In the genomic region with DNA sequence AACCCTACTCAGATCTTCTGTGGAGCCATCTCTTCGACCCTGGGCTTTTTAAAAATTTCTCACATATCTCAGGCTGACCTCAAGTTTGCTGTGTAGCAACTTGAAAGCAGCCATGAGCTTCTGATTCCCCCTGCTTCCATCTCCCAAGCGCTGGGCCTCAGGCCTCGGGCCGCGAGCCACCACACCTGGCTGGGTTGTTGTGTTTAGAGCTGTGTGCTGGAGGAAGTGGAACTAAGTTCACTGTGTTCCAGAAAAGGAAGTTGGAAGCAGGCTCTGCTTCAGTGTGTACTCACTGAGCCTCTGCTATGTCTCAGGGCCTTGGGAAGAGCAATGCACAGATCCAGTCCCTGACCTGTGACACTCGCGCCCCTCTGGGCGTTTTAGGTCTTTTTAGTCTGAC, we compare ENCODE assay signal across 11 mouse cellular contexts. TPM values are rescaled to one million over a fixed set of nuclear protein-coding genes. Genes with fewer than 3 reads are reported as not detected.
DNase-seq lines count a peak whose midpoint lies in the region; ATAC-seq and TF ChIP-seq lines count a peak whose summit lies in the region.
"Had no signal": no experiment of that assay in that cellular context is flagged by ENCODE, and none has a peak within 500 bp of the region (broad histone marks: within the 10 kb centered on the region; RNA-seq: fewer than 3 reads in every experiment).

No protein-coding gene starts in this region.

- H3K27ac ChIP-seq in embryonic facial prominence, embryonic 14.5 days (replicated peaks; ENCODE audit: low read depth, low read length): no peak overlapping the region
- H3K27ac ChIP-seq in embryonic facial prominence, embryonic 10.5 days (replicated peaks): no peak overlapping the region
- no peak overlapping the region for H3K27ac ChIP-seq in kidney, embryonic 15.5 days
- H3K27ac ChIP-seq in kidney, embryonic 14.5 days (ENCODE audit: low read depth, low read length): no peak overlapping the region
- H3K27ac ChIP-seq in intestine, embryonic 16.5 days (ENCODE audit: low read length): no peak overlapping the region; the same call in 1 of the 2 replicates
- H3K27ac ChIP-seq in layer of hippocampus, adult 2 months: no peak overlapping the region; the same call in 1 of the 2 replicates

- no peaks in the 10 kb centered on the region for H3K9me3 ChIP-seq in embryonic facial prominence, embryonic 14.5 days (ENCODE audit: control insufficient read depth, low read length)
- H3K9me3 ChIP-seq in embryonic facial prominence, embryonic 10.5 days: peaks cover 6% of the 10 kb centered on the region; the same call in 1 of the 2 replicates
- H3K9me3 ChIP-seq in kidney, embryonic 15.5 days (replicated peaks): no peaks in the 10 kb centered on the region
- no peaks in the 10 kb centered on the region for H3K9me3 ChIP-seq in kidney, embryonic 14.5 days (ENCODE audit: control insufficient read depth, low read length)
- H3K9me3 ChIP-seq in intestine, embryonic 16.5 days (ENCODE audit: control insufficient read depth, low read length): peaks cover 3% of the 10 kb centered on the region; the same call in 1 of the 2 replicates

- no peak for TF ChIP-seq CTCF in layer of hippocampus, adult 2 months (conservative IDR thresholded peaks at IDR 0.05)

- peak overlapping the region; percentile 19; the same call in 1 of the 2 replicates for H3K9ac ChIP-seq in embryonic facial prominence, embryonic 14.5 days (ENCODE audit: low read depth, low read length)
- no peak overlapping the region for H3K9ac ChIP-seq in kidney, embryonic 15.5 days
- H3K9ac ChIP-seq in kidney, embryonic 14.5 days (ENCODE audit: low read depth, low read length): no peak overlapping the region
- 0 out of 2 replicates have a peak overlapping the region, but pooled peaks have one; percentile 22 for H3K9ac ChIP-seq in intestine, embryonic 16.5 days (ENCODE audit: low read depth, low read length)

- peaks cover 18% of the 10 kb centered on the region for H3K79me2 ChIP-seq in myocyte (ENCODE audit: control insufficient read depth, insufficient read depth)

- peaks cover 11% of the 10 kb centered on the region; the same call in 1 of the 2 replicates for H3K4me1 ChIP-seq in embryonic facial prominence, embryonic 14.5 days (ENCODE audit: control insufficient read depth, insufficient read depth, low read length)
- peaks cover 19% of the 10 kb centered on the region for H3K4me1 ChIP-seq in embryonic facial prominence, embryonic 10.5 days
- H3K4me1 ChIP-seq in kidney, embryonic 15.5 days: peaks cover 39% of the 10 kb centered on the region
- H3K4me1 ChIP-seq in kidney, embryonic 14.5 days (ENCODE audit: control insufficient read depth, insufficient read depth, low read length): peaks cover 13% of the 10 kb centered on the region; the same call in 1 of the 2 replicates
- H3K4me1 ChIP-seq in intestine, embryonic 16.5 days (ENCODE audit: control insufficient read depth, insufficient read depth, low read length): peaks cover 14% of the 10 kb centered on the region

- no peak for ATAC-seq in embryonic facial prominence, embryonic 14.5 days (ENCODE audit: low read depth)
- no peak for ATAC-seq in kidney, embryonic 15.5 days (replicated peaks; ENCODE audit: low FRiP score)
- ATAC-seq in kidney, embryonic 14.5 days (ENCODE audit: low FRiP score, low TSS enrichment): no peak
- ATAC-seq in intestine, embryonic 16.5 days: no peak
- ATAC-seq: activated CD4-positive, CD25-positive, alpha-beta regulatory T cell, adult 4 months had no signal

- H3ac ChIP-seq in myocyte (ENCODE audit: control insufficient read depth, insufficient read length): no peak overlapping the region

- peaks cover 19% of the 10 kb centered on the region for H3K36me3 ChIP-seq in embryonic facial prominence, embryonic 14.5 days (ENCODE audit: control insufficient read depth, insufficient read depth, low read length)
- peaks cover 31% of the 10 kb centered on the region for H3K36me3 ChIP-seq in embryonic facial prominence, embryonic 10.5 days (replicated peaks)
- peaks cover 23% of the 10 kb centered on the region for H3K36me3 ChIP-seq in kidney, embryonic 15.5 days
- H3K36me3 ChIP-seq in kidney, embryonic 14.5 days (ENCODE audit: control insufficient read depth, insufficient read depth, low read length): peaks cover 6% of the 10 kb centered on the region; the same call in 1 of the 2 replicates
- H3K36me3 ChIP-seq in intestine, embryonic 16.5 days (ENCODE audit: control insufficient read depth, insufficient read depth, low read length): peaks cover 16% of the 10 kb centered on the region
- no peaks in the 10 kb centered on the region for H3K36me3 ChIP-seq in myocyte (ENCODE audit: control insufficient read depth, insufficient read depth)

- DNase-seq in embryonic facial prominence, embryonic 14.5 days (ENCODE audit: low spot score): no peak
- no peak for DNase-seq in embryonic facial prominence, embryonic 10.5 days (ENCODE audit: low spot score)
- no peak for DNase-seq in layer of hippocampus, postnatal 14 days (ENCODE audit: low spot score in 2 of 2)
- DNase-seq in layer of hippocampus, adult 2 months (ENCODE audit: low spot score in 2 of 2): no peak
- DNase-seq: lung, postnatal 10 days; spleen, adult 18-20 months had no signal

- no peak overlapping the region for H3K4me3 ChIP-seq in embryonic facial prominence, embryonic 14.5 days (ENCODE audit: low read depth, low read length)
- no peak overlapping the region for H3K4me3 ChIP-seq in embryonic facial prominence, embryonic 10.5 days
- no peak overlapping the region for H3K4me3 ChIP-seq in kidney, embryonic 15.5 days (replicated peaks)
- H3K4me3 ChIP-seq in kidney, embryonic 14.5 days (ENCODE audit: low read length): no peak overlapping the region
- no peak overlapping the region for H3K4me3 ChIP-seq in intestine, embryonic 16.5 days (ENCODE audit: low read length)
- no peak overlapping the region for H3K4me3 ChIP-seq in myocyte
- H3K4me3 ChIP-seq in layer of hippocampus, adult 2 months: no peak overlapping the region

- no peak overlapping the region for H3K4me2 ChIP-seq in embryonic facial prominence, embryonic 14.5 days (ENCODE audit: low read depth, low read length)
- peak overlapping the region; percentile 3; the same call in 1 of the 2 replicates for H3K4me2 ChIP-seq in kidney, embryonic 15.5 days
- no peak overlapping the region for H3K4me2 ChIP-seq in kidney, embryonic 14.5 days (replicated peaks; ENCODE audit: low read depth, low read length)
- H3K4me2 ChIP-seq in intestine, embryonic 16.5 days (ENCODE audit: low read depth, low read length): no peak overlapping the region
- H3K4me2 ChIP-seq in myocyte (ENCODE audit: low read depth): peak overlapping the region; percentile 71

- WGBS in embryonic facial prominence, embryonic 14.5 days: 91% methylated on average over 8 of the region's 8 CpGs
- 94% methylated on average over 8 of the region's 8 CpGs for WGBS in embryonic facial prominence, embryonic 10.5 days
- WGBS in kidney, embryonic 15.5 days: 83% methylated on average over 8 of the region's 8 CpGs
- 84% methylated on average over 8 of the region's 8 CpGs for WGBS in kidney, embryonic 14.5 days
- 84% methylated on average over 8 of the region's 8 CpGs for WGBS in intestine, embryonic 16.5 days

- no peak for TF ChIP-seq POLR2A in myocyte (IDR thresholded peaks at IDR 0.05; ENCODE audit: insufficient read length, low read depth)

- H3K27me3 ChIP-seq in embryonic facial prominence, embryonic 14.5 days (replicated peaks; ENCODE audit: control insufficient read depth, insufficient read depth, low read length): no peaks in the 10 kb centered on the region
- no peaks in the 10 kb centered on the region for H3K27me3 ChIP-seq in embryonic facial prominence, embryonic 10.5 days (replicated peaks; ENCODE audit: low read depth, poor library complexity, severe bottlenecking)
- no peaks in the 10 kb centered on the region for H3K27me3 ChIP-seq in kidney, embryonic 15.5 days
- no peaks in the 10 kb centered on the region for H3K27me3 ChIP-seq in kidney, embryonic 14.5 days (ENCODE audit: control insufficient read depth, insufficient read depth, low read length)
- no peaks in the 10 kb centered on the region for H3K27me3 ChIP-seq in intestine, embryonic 16.5 days (replicated peaks; ENCODE audit: control insufficient read depth, insufficient read depth, low read length)
- no peaks in the 10 kb centered on the region for H3K27me3 ChIP-seq in myocyte (ENCODE audit: control insufficient read depth, insufficient read depth, insufficient read length)

RNA-seq across cellular contexts. Expression of a gene that starts 1.9 kb away (rescaled TPM):
- polyA plus RNA-seq in embryonic facial prominence, embryonic 14.5 days (2014; fragmentation: Nextera tagmentation; extraction: Ambion mirVana): 81.7 and 89.4 TPM in 2 replicates
- polyA plus RNA-seq in embryonic facial prominence, embryonic 10.5 days (2016; fragmentation: Nextera tagmentation; extraction: Ambion mirVana): 64.3 and 68.6 TPM in 2 replicates
- polyA plus RNA-seq in kidney, embryonic 15.5 days (2015; fragmentation: Nextera tagmentation; extraction: Ambion mirVana): 77.2 and 80.2 TPM in 2 replicates
- 81.1 and 81.3 TPM in 2 replicates for polyA plus RNA-seq in kidney, embryonic 14.5 days (2014; fragmentation: Nextera tagmentation; extraction: Ambion mirVana)
- polyA plus RNA-seq in intestine, embryonic 16.5 days (2015; fragmentation: Nextera tagmentation; extraction: Ambion mirVana): 147 and 165 TPM in 2 replicates
- 44.1 TPM for polyA plus RNA-seq in myocyte (2012; fragmentation: generic; extraction: Trizol)
- total RNA-seq in layer of hippocampus, postnatal 14 days (2021): 10 to 100 TPM; 31.3 to 35.0 TPM
- 10 to 100 TPM; 35.2 to 36.1 TPM for total RNA-seq in layer of hippocampus, adult 2 months (2021)

RNA-seq across cellular contexts. Expression of a gene that starts 15.4 kb away (rescaled TPM):
- polyA plus RNA-seq in embryonic facial prominence, embryonic 14.5 days (2014; fragmentation: Nextera tagmentation; extraction: Ambion mirVana): 50.5 and 56.1 TPM in 2 replicates
- 39.7 and 40.2 TPM in 2 replicates for polyA plus RNA-seq in embryonic facial prominence, embryonic 10.5 days (2016; fragmentation: Nextera tagmentation; extraction: Ambion mirVana)
- 35.2 and 36.7 TPM in 2 replicates for polyA plus RNA-seq in kidney, embryonic 15.5 days (2015; fragmentation: Nextera tagmentation; extraction: Ambion mirVana)
- 29.0 and 31.3 TPM in 2 replicates for polyA plus RNA-seq in kidney, embryonic 14.5 days (2014; fragmentation: Nextera tagmentation; extraction: Ambion mirVana)
- 127 and 130 TPM in 2 replicates for polyA plus RNA-seq in intestine, embryonic 16.5 days (2015; fragmentation: Nextera tagmentation; extraction: Ambion mirVana)
- polyA plus RNA-seq in myocyte (2012; fragmentation: generic; extraction: Trizol): 51.3 TPM
- total RNA-seq in layer of hippocampus, postnatal 14 days (2021): 10 to 100 TPM; 26.9 to 29.0 TPM
- 10 to 100 TPM; 22.6 to 23.8 TPM for total RNA-seq in layer of hippocampus, adult 2 months (2021)

RNA-seq across cellular contexts. Expression of a gene that starts 24.3 kb away (rescaled TPM):
- polyA plus RNA-seq in embryonic facial prominence, embryonic 14.5 days (2014; fragmentation: Nextera tagmentation; extraction: Ambion mirVana): 87.6 and 97.8 TPM in 2 replicates
- polyA plus RNA-seq in embryonic facial prominence, embryonic 10.5 days (2016; fragmentation: Nextera tagmentation; extraction: Ambion mirVana): 207 and 217 TPM in 2 replicates
- 120 and 131 TPM in 2 replicates for polyA plus RNA-seq in kidney, embryonic 15.5 days (2015; fragmentation: Nextera tagmentation; extraction: Ambion mirVana)
- polyA plus RNA-seq in kidney, embryonic 14.5 days (2014; fragmentation: Nextera tagmentation; extraction: Ambion mirVana): 133 and 140 TPM in 2 replicates
- 111 and 115 TPM in 2 replicates for polyA plus RNA-seq in intestine, embryonic 16.5 days (2015; fragmentation: Nextera tagmentation; extraction: Ambion mirVana)
- polyA plus RNA-seq in myocyte (2012; fragmentation: generic; extraction: Trizol): 60.9 TPM
- 100 to 1,000 TPM; 107 to 111 TPM for total RNA-seq in layer of hippocampus, postnatal 14 days (2021)
- total RNA-seq in layer of hippocampus, adult 2 months (2021): 100 to 1,000 TPM in 1 of 2 experiments, 10 to 100 TPM in 1; 95.3 to 103 TPM

RNA-seq across cellular contexts. Expression of a gene that starts 27.6 kb away (rescaled TPM):
- polyA plus RNA-seq in embryonic facial prominence, embryonic 14.5 days (2014; fragmentation: Nextera tagmentation; extraction: Ambion mirVana): 70.2 and 79.5 TPM in 2 replicates
- polyA plus RNA-seq in embryonic facial prominence, embryonic 10.5 days (2016; fragmentation: Nextera tagmentation; extraction: Ambion mirVana): 45.4 and 46.8 TPM in 2 replicates
- 70.1 and 71.8 TPM in 2 replicates for polyA plus RNA-seq in kidney, embryonic 15.5 days (2015; fragmentation: Nextera tagmentation; extraction: Ambion mirVana)
- polyA plus RNA-seq in kidney, embryonic 14.5 days (2014; fragmentation: Nextera tagmentation; extraction: Ambion mirVana): 57.6 and 69.2 TPM in 2 replicates
- 214 and 254 TPM in 2 replicates for polyA plus RNA-seq in intestine, embryonic 16.5 days (2015; fragmentation: Nextera tagmentation; extraction: Ambion mirVana)
- 29.8 TPM for polyA plus RNA-seq in myocyte (2012; fragmentation: generic; extraction: Trizol)
- 10 to 100 TPM; 48.9 to 52.6 TPM for total RNA-seq in layer of hippocampus, postnatal 14 days (2021)
- total RNA-seq in layer of hippocampus, adult 2 months (2021): 10 to 100 TPM; 39.4 to 39.7 TPM

RNA-seq across cellular contexts. Expression of a gene that starts 38.9 kb away (rescaled TPM):
- 48.3 and 51.4 TPM in 2 replicates for polyA plus RNA-seq in embryonic facial prominence, embryonic 14.5 days (2014; fragmentation: Nextera tagmentation; extraction: Ambion mirVana)
- 66.2 and 72.8 TPM in 2 replicates for polyA plus RNA-seq in embryonic facial prominence, embryonic 10.5 days (2016; fragmentation: Nextera tagmentation; extraction: Ambion mirVana)
- polyA plus RNA-seq in kidney, embryonic 15.5 days (2015; fragmentation: Nextera tagmentation; extraction: Ambion mirVana): 52.6 and 52.7 TPM in 2 replicates
- 49.0 and 62.1 TPM in 2 replicates for polyA plus RNA-seq in kidney, embryonic 14.5 days (2014; fragmentation: Nextera tagmentation; extraction: Ambion mirVana)
- 41.3 and 47.2 TPM in 2 replicates for polyA plus RNA-seq in intestine, embryonic 16.5 days (2015; fragmentation: Nextera tagmentation; extraction: Ambion mirVana)
- 35.2 TPM for polyA plus RNA-seq in myocyte (2012; fragmentation: generic; extraction: Trizol)
- total RNA-seq in layer of hippocampus, postnatal 14 days (2021): 10 to 100 TPM; 86.8 to 90.1 TPM
- 10 to 100 TPM; 80.6 to 86.0 TPM for total RNA-seq in layer of hippocampus, adult 2 months (2021)

Comparison
In these comparisons a context has a peak if more than half of its experiments do, and no peak if none do; other contexts are left out.
1. H3K4me2 ChIP-seq: peak in kidney, embryonic 15.5 days (single experiment) and myocyte (single experiment); none in embryonic facial prominence, embryonic 14.5 days (single experiment), kidney, embryonic 14.5 days (single experiment) and intestine, embryonic 16.5 days (single experiment).
2. H3K9ac ChIP-seq: peak in embryonic facial prominence, embryonic 14.5 days (single experiment) and intestine, embryonic 16.5 days (single experiment); none in kidney, embryonic 15.5 days (single experiment) and kidney, embryonic 14.5 days (single experiment).